Mouse (Mus musculus) C2C12 (cell line): ENCODE data around the gene Gm5728. TPM values are rescaled to one million over a fixed set of nuclear protein-coding genes. Genes with fewer than 3 reads are reported as not detected.
"Not testable (repeated sequence)": the region's sequence is repeated elsewhere in the genome, so short reads cannot be mapped to it uniquely, and the experiment has no call there.

Source experiments
- H3K27me3 ChIP-seq: one replicate; pipeline ENCODE4 v1.6.1; 2011; ENCODE audit not compliant: control insufficient read depth, insufficient read depth, insufficient read length
- H3K36me3 ChIP-seq: one replicate; pipeline ENCODE4 v1.6.1; 2011; ENCODE audit not compliant: control insufficient read depth, insufficient read depth
- H3K4me3 ChIP-seq: one replicate; pipeline ENCODE4 v1.5.1; 2011; ENCODE audit warnings: mild to moderate bottlenecking, control low read depth; ENCODE audit not compliant: poor library complexity, insufficient read depth, severe bottlenecking
- H3K79me2 ChIP-seq: one replicate; pipeline ENCODE4 v1.6.1; 2011; ENCODE audit not compliant: control insufficient read depth, insufficient read depth
- H3K79me3 ChIP-seq: one replicate; pipeline ENCODE4 v1.6.1; 2011; ENCODE audit warnings: low read depth, control low read depth
- H3ac ChIP-seq: one replicate; pipeline ENCODE3; 2011; ENCODE audit warnings: low read depth; ENCODE audit not compliant: control insufficient read depth, insufficient read length
- long read RNA-seq, 2 experiments: library from polyadenylated mRNA; unstranded; transcript quantifications; one replicate each; pipeline ENCODE4 v2.0.0; 2019 to 2020
- polyA plus RNA-seq: library from polyadenylated mRNA; unstranded; fragments of >200 nt; fragmentation: generic; extraction: Trizol; gene quantifications from one replicate; pipeline ENCODE4 v1.2.1, GENCODE M21; 2012; ENCODE audit warnings: missing spikeins

Gm5728 gene
- polyA plus RNA-seq, result not detected
- long read RNA-seq, experiment 1, result 0 reads
- long read RNA-seq, experiment 2, result 0 reads

- not testable (repeated sequence) for H3K79me3 ChIP-seq, H3K36me3 ChIP-seq, H3K79me2 ChIP-seq, H3K4me3 ChIP-seq, H3ac ChIP-seq, H3K27me3 ChIP-seq
These were observed at the start of gene Gm5728 for GRCm38 (mm10) chr7:20375310-20375709. Gm5728 (minus strand) TSS chr7:20375410.

GRCm38 (mm10) chr7:20417642-20418041, 42.4 kb upstream of the Gm5728 start, which contains the start of gene Vmn1r100:
Vmn1r100 (plus strand) TSS chr7:20417942.
- not testable (repeated sequence) for H3K79me3 ChIP-seq, H3K79me2 ChIP-seq, H3K27me3 ChIP-seq, H3K36me3 ChIP-seq, H3K4me3 ChIP-seq, H3ac ChIP-seq

- H3K36me3 ChIP-seq, H3K79me2 ChIP-seq, H3K79me3 ChIP-seq, H3K4me3 ChIP-seq, H3K27me3 ChIP-seq, H3ac ChIP-seq: not testable (repeated sequence)
These were observed 41.2 kb downstream of the Gm5728 start, which contains the start of gene Gm4133 for GRCm38 (mm10) chr7:20333965-20334364. Gm4133 (minus strand) TSS chr7:20334065.

Other genes with a start within 250 kb of the Gm5728 start
- not detected for gene Vmn1r93, start 236.3 kb downstream of the Gm5728 start, polyA plus RNA-seq
- not detected for gene Vmn1r94, start 207.0 kb downstream of the Gm5728 start, polyA plus RNA-seq
- gene Vmn1r95, start 181.7 kb downstream of the Gm5728 start, polyA plus RNA-seq, result not detected
- not detected for gene Gm6164, start 169.8 kb downstream of the Gm5728 start, polyA plus RNA-seq
- gene Gm4498, start 141.6 kb downstream of the Gm5728 start, polyA plus RNA-seq, result not detected
- not detected for gene Gm5890, start 112.6 kb downstream of the Gm5728 start, polyA plus RNA-seq
- not detected for gene Gm4133, start 41.3 kb downstream of the Gm5728 start, polyA plus RNA-seq
- not detected for gene Vmn1r100, start 42.5 kb upstream of the Gm5728 start, polyA plus RNA-seq
- not detected for gene Vmn1r101, start 67.2 kb upstream of the Gm5728 start, polyA plus RNA-seq
- gene Gm10670, start 99.5 kb upstream of the Gm5728 start, polyA plus RNA-seq, result not detected
- not detected for gene Vmn1r103, start 135.1 kb upstream of the Gm5728 start, polyA plus RNA-seq
- not detected for gene Vmn1r104, start 158.4 kb upstream of the Gm5728 start, polyA plus RNA-seq
- not detected for gene Gm5726, start 170.3 kb upstream of the Gm5728 start, polyA plus RNA-seq
- gene Gm4141, start 200.8 kb upstream of the Gm5728 start, polyA plus RNA-seq, result not detected
- not detected for gene Gm4513, start 223.6 kb upstream of the Gm5728 start, polyA plus RNA-seq